Mouse (Mus musculus) neural tube, embryonic 15.5 days (tissue): ENCODE data around the gene Chchd10. TPM values are rescaled to one million over a fixed set of nuclear protein-coding genes. Genes with fewer than 3 reads are reported as not detected.
A peak's percentile ranks its signal among the peaks of the same experiment; 100 is the strongest.

Experiments used
- ATAC-seq: fragments of 200-750 bp; cut with Nextera tagmentation; 2 replicates; pipeline ENCODE4 v1.8.0; 2017; ENCODE audit warnings: mild to moderate bottlenecking, moderate TSS enrichment, moderate library complexity; ENCODE audit not compliant: low FRiP score
- H3K27ac ChIP-seq: fragments of 300-500 bp; sonication (generic); replicated peaks from 2 replicates; pipeline ENCODE4 v1.5.1; 2015; ENCODE audit warnings: mild to moderate bottlenecking, inconsistent platforms
- H3K27me3 ChIP-seq: fragments of 300-500 bp; sonication (generic); replicated peaks from 2 replicates; pipeline ENCODE4 v1.6.1; 2015; ENCODE audit warnings: inconsistent platforms
- H3K36me3 ChIP-seq: fragments of 300-500 bp; sonication (generic); 2 replicates; pipeline ENCODE4 v1.6.1; 2015; ENCODE audit warnings: inconsistent platforms
- H3K4me1 ChIP-seq: fragments of 300-500 bp; sonication (generic); 2 replicates; pipeline ENCODE4 v1.6.1; 2015; ENCODE audit warnings: inconsistent platforms
- H3K4me2 ChIP-seq: fragments of 300-500 bp; sonication (generic); 2 replicates; pipeline ENCODE4 v1.6.1; 2015; ENCODE audit warnings: inconsistent platforms, mild to moderate bottlenecking, moderate library complexity
- H3K4me3 ChIP-seq: fragments of 300-500 bp; sonication (generic); replicated peaks from 2 replicates; pipeline ENCODE4 v1.5.1; 2015; ENCODE audit warnings: mild to moderate bottlenecking, inconsistent platforms
- H3K9ac ChIP-seq: fragments of 300-500 bp; sonication (generic); replicated peaks from 2 replicates; pipeline ENCODE4 v1.6.1; 2015; ENCODE audit warnings: mild to moderate bottlenecking, inconsistent platforms
- H3K9me3 ChIP-seq: fragments of 300-500 bp; sonication (generic); replicated peaks from 2 replicates; pipeline ENCODE4 v1.6.1; 2016; ENCODE audit warnings: inconsistent platforms
- WGBS: fragments of 180-500 bp; shearing (Covaris S2); methylation state at CpG from one replicate; pipeline ENCODE4 v1.1.7; 2015; ENCODE audit warnings: mixed read lengths; 5-methylcytosine and 5-hydroxymethylcytosine counted together
- polyA plus RNA-seq: library from polyadenylated mRNA; unstranded; fragments of >200 nt; fragmentation: Nextera tagmentation; extraction: Ambion mirVana; gene quantifications from 2 replicates; pipeline ENCODE4 v1.2.1, GENCODE M21; 2015

Chchd10 gene
- polyA plus RNA-seq, 1 experiment from 2014 or later = 190 TPM

- 63% methylated on average over 9 of the region's 9 CpGs for WGBS
- Histone ChIP-seq H3K27ac (no peak overlapping the region), H3K4me3 (no peak overlapping the region), H3K4me2 (no peak overlapping the region), H3K27me3 (peaks cover 5% of the 10 kb centered on the region; the same call in 1 of the 2 replicates), H3K9ac (no peak overlapping the region), H3K36me3 (no peaks in the 10 kb centered on the region), H3K4me1 (peaks cover 24% of the 10 kb centered on the region), H3K9me3 (no peaks in the 10 kb centered on the region)
- no peak for ATAC-seq
Measured at GRCm38 (mm10) chr10:75941042-75941824, 8.3 kb downstream of the Chchd10 start.

- peaks cover 12% of the 10 kb centered on the region; the same call in 1 of the 2 replicates for H3K4me1 ChIP-seq
- H3K36me3 ChIP-seq = no peaks in the 10 kb centered on the region
- ATAC-seq = no peak
- no peaks in the 10 kb centered on the region for H3K9me3 ChIP-seq
- no peaks in the 10 kb centered on the region for H3K27me3 ChIP-seq
- 0 out of 2 replicates have a peak within 1 kb of the TSS, but pooled peaks have one; percentile 2 for H3K4me2 ChIP-seq
- 84% methylated on average over 15 of the region's 15 CpGs for WGBS
- no peak within 1 kb of the TSS for H3K4me3 ChIP-seq
- H3K9ac ChIP-seq = no peak within 1 kb of the TSS
- peak within 1 kb of the TSS; percentile 65 for H3K27ac ChIP-seq
Measured at GRCm38 (mm10) chr10:75942736-75943477, 10.0 kb downstream of the Chchd10 start, which contains the start of gene Vpreb3. Gene Vpreb3, plus strand, starts transcription at chr10:75943057.

- no peaks in the 10 kb centered on the region for H3K27me3 ChIP-seq
- no peak for ATAC-seq
- H3K4me2 ChIP-seq = 0 out of 2 replicates have a peak overlapping the region, but pooled peaks have one; percentile 2
- H3K9me3 ChIP-seq = no peaks in the 10 kb centered on the region
- H3K27ac ChIP-seq = peak overlapping the region; percentile 65
- H3K4me3 ChIP-seq = no peak overlapping the region
- H3K4me1 ChIP-seq = peaks cover 10% of the 10 kb centered on the region; the same call in 1 of the 2 replicates
- H3K9ac ChIP-seq = no peak overlapping the region
- no peaks in the 10 kb centered on the region for H3K36me3 ChIP-seq
- WGBS = 11% methylated on average over 11 of the region's 11 CpGs
Measured at GRCm38 (mm10) chr10:75944066-75944772, 11.3 kb downstream of the Chchd10 start.

GRCm38 (mm10) chr10:75945213-75945612 is 12.3 kb downstream of the Chchd10 start:
- no peaks in the 10 kb centered on the region for H3K27me3 ChIP-seq
- no peaks in the 10 kb centered on the region for H3K9me3 ChIP-seq
- no peaks in the 10 kb centered on the region for H3K36me3 ChIP-seq
- 91% methylated on average over 7 of the region's 7 CpGs for WGBS
- ATAC-seq = no peak
- H3K4me3 ChIP-seq = no peak overlapping the region
- H3K27ac ChIP-seq = no peak overlapping the region
- H3K4me2 ChIP-seq = no peak overlapping the region
- peaks cover 12% of the 10 kb centered on the region; the same call in 1 of the 2 replicates for H3K4me1 ChIP-seq
- no peak overlapping the region for H3K9ac ChIP-seq

GRCm38 (mm10) chr10:75945896-75946295 is 13.0 kb downstream of the Chchd10 start:
- Histone ChIP-seq H3K9ac (no peak overlapping the region), H3K9me3 (no peaks in the 10 kb centered on the region), H3K27ac (no peak overlapping the region), H3K4me2 (no peak overlapping the region), H3K4me1 (peaks cover 18% of the 10 kb centered on the region), H3K4me3 (no peak overlapping the region), H3K36me3 (no peaks in the 10 kb centered on the region), H3K27me3 (0 out of 2 replicates have a peak, but pooled peaks cover 3% of the 10 kb centered on the region)
- ATAC-seq = no peak
- 90% methylated on average over 7 of the region's 7 CpGs for WGBS

GRCm38 (mm10) chr10:75948079-75948478 is 15.1 kb downstream of the Chchd10 start:
- H3K4me3 ChIP-seq = no peak overlapping the region
- no peak overlapping the region for H3K4me2 ChIP-seq
- 83% methylated on average over 5 of the region's 5 CpGs for WGBS
- H3K9ac ChIP-seq = no peak overlapping the region
- H3K27me3 ChIP-seq = peaks cover 11% of the 10 kb centered on the region; the same call in 1 of the 2 replicates
- peaks cover 24% of the 10 kb centered on the region for H3K4me1 ChIP-seq
- ATAC-seq = no peak
- H3K9me3 ChIP-seq = no peaks in the 10 kb centered on the region
- no peak overlapping the region for H3K27ac ChIP-seq
- no peaks in the 10 kb centered on the region for H3K36me3 ChIP-seq

GRCm38 (mm10) chr10:75949053-75950045 is 16.4 kb downstream of the Chchd10 start:
- Histone ChIP-seq H3K9me3 (no peaks in the 10 kb centered on the region), H3K9ac (no peak overlapping the region), H3K36me3 (no peaks in the 10 kb centered on the region), H3K27me3 (peaks cover 12% of the 10 kb centered on the region; the same call in 1 of the 2 replicates), H3K4me3 (no peak overlapping the region), H3K27ac (no peak overlapping the region), H3K4me2 (no peak overlapping the region), H3K4me1 (peaks cover 17% of the 10 kb centered on the region)
- no peak for ATAC-seq
- WGBS = 82% methylated on average over 22 of the region's 22 CpGs

- Histone ChIP-seq H3K4me1 (peaks cover 14% of the 10 kb centered on the region), H3K9ac (peak overlapping the region; percentile 47), H3K27ac (no peak overlapping the region), H3K4me3 (peak overlapping the region; percentile 40), H3K36me3 (no peaks in the 10 kb centered on the region), H3K4me2 (peak overlapping the region; percentile 85), H3K27me3 (peaks cover 12% of the 10 kb centered on the region; the same call in 1 of the 2 replicates), H3K9me3 (no peaks in the 10 kb centered on the region)
- peak; percentile 61; the same call in 1 of the 2 replicates for ATAC-seq
- 2% methylated on average over 23 of the region's 23 CpGs for whole genome bisulfite sequencing
Measured at GRCm38 (mm10) chr10:75950791-75951210, 17.9 kb downstream of the Chchd10 start.

GRCm38 (mm10) chr10:75951424-75952050 is 18.6 kb downstream of the Chchd10 start:
- Histone ChIP-seq H3K4me2 (peak overlapping the region; percentile 85), H3K27ac (no peak overlapping the region), H3K4me1 (peaks cover 14% of the 10 kb centered on the region), H3K9me3 (no peaks in the 10 kb centered on the region), H3K27me3 (peaks cover 12% of the 10 kb centered on the region; the same call in 1 of the 2 replicates), H3K4me3 (peak overlapping the region; percentile 40), H3K36me3 (no peaks in the 10 kb centered on the region), H3K9ac (peak overlapping the region; percentile 47)
- WGBS = 6% methylated on average over 13 of the region's 13 CpGs
- ATAC-seq = peak; percentile 21; the same call in 1 of the 2 replicates

- ATAC-seq = no peak
- peak within 1 kb of the TSS; percentile 11 for H3K4me3 ChIP-seq
- H3K9me3 ChIP-seq = no peaks in the 10 kb centered on the region
- peaks cover 14% of the 10 kb centered on the region for H3K4me1 ChIP-seq
- no peak within 1 kb of the TSS for H3K27ac ChIP-seq
- H3K27me3 ChIP-seq = peaks cover 12% of the 10 kb centered on the region; the same call in 1 of the 2 replicates
- 26% methylated on average over 20 of the region's 20 CpGs for WGBS
- H3K9ac ChIP-seq = no peak within 1 kb of the TSS
- no peaks in the 10 kb centered on the region for H3K36me3 ChIP-seq
- peak within 1 kb of the TSS; percentile 50 for H3K4me2 ChIP-seq
Measured at GRCm38 (mm10) chr10:75954381-75954811, 21.5 kb downstream of the Chchd10 start, which contains the start of gene Gm5134. Gene Gm5134, plus strand, starts transcription at chr10:75954514.
